Mouse (Mus musculus) small intestine, adult 2 months (tissue): ENCODE data around the gene Lix1. TPM values are rescaled to one million over a fixed set of nuclear protein-coding genes. Genes with fewer than 3 reads are reported as not detected.
"Not testable (repeated sequence)": the region's sequence is repeated elsewhere in the genome, so short reads cannot be mapped to it uniquely, and the experiment has no call there.

Source experiments
- H3K27ac ChIP-seq: fragments of 200-500 bp; 2 replicates; pipeline ENCODE4 v1.5.1; 2012; ENCODE audit warnings: low read depth, low read length, control low read depth, inconsistent platforms; ENCODE audit not compliant: insufficient read depth
- H3K27me3 ChIP-seq: fragments of 200-500 bp; 2 replicates; pipeline ENCODE4 v1.6.1; 2012; ENCODE audit warnings: mild to moderate bottlenecking, moderate library complexity, low read length, inconsistent platforms; ENCODE audit not compliant: control insufficient read depth, insufficient read depth
- H3K36me3 ChIP-seq: fragments of 200-500 bp; 2 replicates; pipeline ENCODE4 v1.6.1; 2012; ENCODE audit warnings: mild to moderate bottlenecking, low read length, control low read depth, inconsistent platforms; ENCODE audit not compliant: control insufficient read depth, insufficient read depth
- H3K4me1 ChIP-seq: fragments of 200-500 bp; 2 replicates; pipeline ENCODE4 v1.6.1; 2012; ENCODE audit warnings: low read length, inconsistent platforms, mixed read lengths; ENCODE audit not compliant: control insufficient read depth, insufficient read depth, insufficient read length
- H3K4me3 ChIP-seq: fragments of 200-500 bp; 2 replicates; pipeline ENCODE4 v1.5.1; 2012; ENCODE audit warnings: low read depth, mild to moderate bottlenecking, control low read depth, inconsistent platforms, low read length, moderate library complexity
- CTCF ChIP-seq: fragments of 200-500 bp; IDR thresholded peaks from 2 replicates; pipeline ENCODE4 v1.5.1; 2012; ENCODE audit warnings: low read depth, mild to moderate bottlenecking, control low read depth, inconsistent platforms, low read length, moderate library complexity, mixed read lengths; ENCODE audit not compliant: insufficient replicate concordance, insufficient read length; ENCODE audit errors: extremely low read depth
- POLR2A ChIP-seq: fragments of 200-500 bp; IDR thresholded peaks from 2 replicates; pipeline ENCODE4 v1.6.1; 2012; ENCODE audit warnings: low read depth, mild to moderate bottlenecking, control low read depth, inconsistent platforms, low read length, moderate library complexity
- WGBS: fragments of 180-500 bp; shearing (Covaris S2); methylation state at CpG from one replicate; pipeline ENCODE4 v1.1.7; 2018; 5-methylcytosine and 5-hydroxymethylcytosine counted together
- polyA plus RNA-seq: library from polyadenylated mRNA; depleted of rRNA; stranded (reverse); fragments of >200 nt; gene quantifications from 2 replicates; pipeline ENCODE4 v1.2.3, GENCODE M21; 2012

Lix1 gene
- polyA plus RNA-seq, 1 experiment = not detected

- Histone ChIP-seq H3K4me3 (no peak overlapping the region), H3K27me3 (no peaks in the 10 kb centered on the region), H3K4me1 (no peaks in the 10 kb centered on the region), H3K27ac (no peak overlapping the region), H3K36me3 (no peaks in the 10 kb centered on the region)
- no peak for TF ChIP-seq CTCF
- TF ChIP-seq POLR2A = no peak
- WGBS = 80% methylated on average over 1 of the region's 1 CpGs
These were observed 52.1 kb downstream of the Lix1 start for GRCm38 (mm10) chr17:17454573-17454972.

- H3K4me3 ChIP-seq = no peak overlapping the region
- H3K4me1 ChIP-seq = no peaks in the 10 kb centered on the region
- 60% methylated on average over 2 of the region's 2 CpGs for WGBS
- TF ChIP-seq CTCF = no peak
- no peak for TF ChIP-seq POLR2A
- no peaks in the 10 kb centered on the region for H3K36me3 ChIP-seq
- H3K27ac ChIP-seq = no peak overlapping the region
- no peaks in the 10 kb centered on the region for H3K27me3 ChIP-seq
These were observed 83.3 kb downstream of the Lix1 start for GRCm38 (mm10) chr17:17485789-17486188.

- 56% methylated on average over 14 of the region's 15 CpGs for WGBS
- H3K36me3 ChIP-seq = no peaks in the 10 kb centered on the region
- no peak overlapping the region for H3K27ac ChIP-seq
- no peaks in the 10 kb centered on the region for H3K27me3 ChIP-seq
- TF ChIP-seq POLR2A (no peak), CTCF (no peak)
- H3K4me1 ChIP-seq = no peaks in the 10 kb centered on the region
- H3K4me3 ChIP-seq = no peak overlapping the region
These were observed 88.5 kb downstream of the Lix1 start for GRCm38 (mm10) chr17:17490820-17491621.

- no peak overlapping the region for H3K27ac ChIP-seq
- 46% methylated on average over 7 of the region's 7 CpGs for WGBS
- no peaks in the 10 kb centered on the region for H3K4me1 ChIP-seq
- no peak overlapping the region for H3K4me3 ChIP-seq
- TF ChIP-seq POLR2A = no peak
- TF ChIP-seq CTCF = no peak
- no peaks in the 10 kb centered on the region for H3K27me3 ChIP-seq
- H3K36me3 ChIP-seq = no peaks in the 10 kb centered on the region
These were observed 89.1 kb downstream of the Lix1 start for GRCm38 (mm10) chr17:17491622-17492001.

- 78% methylated on average over 8 of the region's 8 CpGs for WGBS
- no peaks in the 10 kb centered on the region for H3K4me1 ChIP-seq
- TF ChIP-seq POLR2A = no peak
- no peak for TF ChIP-seq CTCF
- H3K27ac ChIP-seq = no peak overlapping the region
- H3K27me3 ChIP-seq = no peaks in the 10 kb centered on the region
- H3K36me3 ChIP-seq = no peaks in the 10 kb centered on the region
- no peak overlapping the region for H3K4me3 ChIP-seq
These were observed 89.6 kb downstream of the Lix1 start for GRCm38 (mm10) chr17:17492116-17492515.

- H3K27ac ChIP-seq, H3K4me1 ChIP-seq, H3K27me3 ChIP-seq, H3K36me3 ChIP-seq, H3K4me3 ChIP-seq: not testable (repeated sequence)
These were observed 93.8 kb downstream of the Lix1 start for GRCm38 (mm10) chr17:17496234-17496633.

- no peak overlapping the region for H3K4me3 ChIP-seq
- no peak for TF ChIP-seq CTCF
- TF ChIP-seq POLR2A = no peak
- no peaks in the 10 kb centered on the region for H3K36me3 ChIP-seq
- H3K27me3 ChIP-seq = no peaks in the 10 kb centered on the region
- WGBS = 38% methylated on average over 7 of the region's 7 CpGs
- H3K27ac ChIP-seq = no peak overlapping the region
- no peaks in the 10 kb centered on the region for H3K4me1 ChIP-seq
These were observed 94.3 kb downstream of the Lix1 start for GRCm38 (mm10) chr17:17496730-17497129.

- 6% methylated on average over 1 of the region's 1 CpGs for WGBS
- no peaks in the 10 kb centered on the region for H3K36me3 ChIP-seq
- TF ChIP-seq POLR2A = no peak
- no peak for TF ChIP-seq CTCF
- H3K27ac ChIP-seq = no peak overlapping the region
- H3K27me3 ChIP-seq = no peaks in the 10 kb centered on the region
- no peak overlapping the region for H3K4me3 ChIP-seq
- H3K4me1 ChIP-seq = no peaks in the 10 kb centered on the region
These were observed 96.4 kb downstream of the Lix1 start for GRCm38 (mm10) chr17:17498848-17499247.
